Mouse (Mus musculus) midbrain, embryonic 15.5 days (tissue): ENCODE measurements around the gene Prop1. TPM values are rescaled to one million over a fixed set of nuclear protein-coding genes. Genes with fewer than 3 reads are reported as not detected.
A peak's percentile ranks its signal among the peaks of the same experiment; 100 is the strongest.

Source experiments
- ATAC-seq: fragments of 200-750 bp; cut with Nextera tagmentation; replicated peaks from 2 replicates; pipeline ENCODE4 v1.8.0; 2017; ENCODE audit warnings: moderate TSS enrichment
- H3K27ac ChIP-seq: fragments of 300-500 bp; sonication (generic); 2 replicates; pipeline ENCODE4 v1.5.1; 2015; ENCODE audit warnings: mild to moderate bottlenecking, inconsistent platforms
- H3K27me3 ChIP-seq: fragments of 300-500 bp; sonication (generic); replicated peaks from 2 replicates; pipeline ENCODE4 v1.6.1; 2015; ENCODE audit warnings: inconsistent platforms
- H3K36me3 ChIP-seq: fragments of 300-500 bp; sonication (generic); replicated peaks from 2 replicates; pipeline ENCODE4 v1.6.1; 2015; ENCODE audit warnings: inconsistent platforms
- H3K4me1 ChIP-seq: fragments of 300-500 bp; sonication (generic); 2 replicates; pipeline ENCODE4 v1.6.1; 2015; ENCODE audit warnings: inconsistent platforms
- H3K4me2 ChIP-seq: fragments of 300-500 bp; sonication (generic); 2 replicates; pipeline ENCODE4 v1.6.1; 2015; ENCODE audit warnings: inconsistent platforms, mild to moderate bottlenecking, moderate library complexity
- H3K4me3 ChIP-seq: fragments of 300-500 bp; sonication (generic); 2 replicates; pipeline ENCODE4 v1.5.1; 2015; ENCODE audit warnings: mild to moderate bottlenecking, inconsistent platforms
- H3K9ac ChIP-seq: fragments of 300-500 bp; sonication (generic); 2 replicates; pipeline ENCODE4 v1.6.1; 2015; ENCODE audit warnings: mild to moderate bottlenecking, inconsistent platforms
- H3K9me3 ChIP-seq: fragments of 300-500 bp; sonication (generic); 2 replicates; pipeline ENCODE4 v1.6.1; 2016; ENCODE audit warnings: inconsistent platforms
- WGBS: fragments of 180-500 bp; shearing (Covaris S2); methylation state at CpG from one replicate; pipeline ENCODE4 v1.1.7; 2015; ENCODE audit warnings: mixed read lengths; 5-methylcytosine and 5-hydroxymethylcytosine counted together
- polyA plus RNA-seq: library from polyadenylated mRNA; unstranded; fragments of >200 nt; fragmentation: Nextera tagmentation; extraction: Ambion mirVana; gene quantifications from 2 replicates; pipeline ENCODE4 v1.2.1, GENCODE M21; 2015

Prop1 gene
- not detected in 2 replicates for polyA plus RNA-seq

GRCm38 (mm10) chr11:50953665-50954064, at the start of gene Prop1:
Prop1 (minus strand) TSS chr11:50953765.
- Histone ChIP-seq H3K4me3 (no peak within 1 kb of the TSS), H3K4me1 (no peaks in the 10 kb centered on the region), H3K27me3 (no peaks in the 10 kb centered on the region), H3K9me3 (no peaks in the 10 kb centered on the region), H3K9ac (no peak within 1 kb of the TSS), H3K27ac (no peak within 1 kb of the TSS), H3K36me3 (no peaks in the 10 kb centered on the region), H3K4me2 (no peak within 1 kb of the TSS)
- no peak for ATAC-seq
- WGBS = 71% methylated on average over 6 of the region's 6 CpGs

- Histone ChIP-seq H3K9me3 (no peaks in the 10 kb centered on the region), H3K4me2 (no peak within 1 kb of the TSS), H3K27ac (no peak within 1 kb of the TSS), H3K4me1 (no peaks in the 10 kb centered on the region), H3K36me3 (no peaks in the 10 kb centered on the region), H3K27me3 (no peaks in the 10 kb centered on the region), H3K9ac (no peak within 1 kb of the TSS), H3K4me3 (no peak within 1 kb of the TSS)
- ATAC-seq = no peak
- WGBS = 83% methylated on average over 5 of the region's 5 CpGs
These were observed 49.7 kb upstream of the Prop1 start, which contains the start of gene Olfr51 for GRCm38 (mm10) chr11:51003296-51003695. Olfr51 (plus strand) TSS chr11:51003596.

DNA sequence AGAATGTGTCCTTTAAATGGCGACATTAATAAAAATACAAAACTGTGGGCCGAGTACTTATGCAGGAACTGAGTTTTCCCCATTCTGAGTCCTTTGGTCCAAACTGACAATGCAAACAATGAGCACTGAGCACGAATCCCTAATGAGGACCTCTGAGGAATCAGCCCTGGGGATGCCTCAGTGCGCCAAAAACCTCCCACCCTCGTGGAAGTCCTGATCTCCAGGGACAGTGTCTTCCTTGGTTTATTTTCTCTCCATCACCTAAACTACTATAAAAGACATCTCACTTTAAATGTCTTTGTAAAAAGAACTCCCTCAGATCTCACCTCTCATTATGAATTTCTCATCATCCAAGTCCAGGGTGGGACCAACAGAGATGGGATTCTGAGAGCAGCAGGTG, 28.1 kb upstream of the Prop1 start, which contains the start of gene Olfr1377:
Olfr1377 (plus strand) TSS at position 301 of the 400 bp plus-strand sequence.
- no peak within 1 kb of the TSS for H3K4me3 ChIP-seq
- no peaks in the 10 kb centered on the region for H3K4me1 ChIP-seq
- H3K9ac ChIP-seq = no peak within 1 kb of the TSS
- H3K36me3 ChIP-seq = no peaks in the 10 kb centered on the region
- no peak within 1 kb of the TSS for H3K27ac ChIP-seq
- WGBS = 56% methylated on average over 5 of the region's 5 CpGs
- no peaks in the 10 kb centered on the region for H3K9me3 ChIP-seq
- H3K27me3 ChIP-seq = no peaks in the 10 kb centered on the region
- no peak for ATAC-seq
- no peak within 1 kb of the TSS for H3K4me2 ChIP-seq

DNA sequence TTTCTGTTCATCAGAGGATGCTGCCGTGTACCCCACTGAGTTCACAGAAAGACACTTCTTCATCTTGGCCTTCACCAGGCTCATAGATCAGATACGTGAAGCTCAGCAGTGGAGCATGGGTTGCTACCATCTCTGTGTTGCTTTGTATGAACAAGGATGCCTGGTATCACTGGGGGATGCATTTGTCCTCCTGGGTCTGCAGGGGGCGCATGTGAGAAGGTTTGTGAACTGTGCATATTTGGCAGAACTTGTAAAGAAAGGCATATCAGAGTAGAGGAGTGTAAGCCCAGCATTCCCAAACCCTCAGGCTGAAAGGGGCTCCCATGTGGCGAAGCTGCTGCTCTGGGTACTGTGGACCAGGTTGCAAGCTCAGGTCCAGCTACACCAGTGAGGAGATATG, 23.7 kb upstream of the Prop1 start:
- no peak for ATAC-seq
- H3K4me2 ChIP-seq = no peak overlapping the region
- no peak overlapping the region for H3K27ac ChIP-seq
- no peak overlapping the region for H3K4me3 ChIP-seq
- 74% methylated on average over 4 of the region's 4 CpGs for WGBS
- H3K9me3 ChIP-seq = no peaks in the 10 kb centered on the region
- H3K9ac ChIP-seq = no peak overlapping the region
- no peaks in the 10 kb centered on the region for H3K4me1 ChIP-seq
- no peaks in the 10 kb centered on the region for H3K27me3 ChIP-seq
- no peaks in the 10 kb centered on the region for H3K36me3 ChIP-seq

DNA sequence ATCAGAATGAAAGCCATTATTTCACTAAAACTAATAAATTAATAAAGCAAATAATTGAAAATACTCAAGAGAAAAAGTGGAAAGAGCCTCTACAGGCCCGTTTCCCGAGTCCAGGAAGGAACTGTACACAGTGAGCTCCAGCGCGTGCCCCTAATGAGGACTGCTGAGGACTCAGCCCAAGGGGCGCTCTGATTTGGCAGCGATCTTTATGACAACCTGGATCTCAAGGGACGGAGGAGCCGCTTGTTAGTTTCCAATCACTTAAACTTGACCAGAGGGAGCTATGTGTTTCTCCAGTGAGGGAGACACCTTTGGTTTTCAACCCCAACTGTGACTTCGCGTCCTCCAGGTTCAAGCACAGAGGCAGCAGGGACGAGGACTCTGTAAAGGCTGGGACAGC, 12.7 kb upstream of the Prop1 start, which contains the start of gene Olfr1378:
Olfr1378 (plus strand) TSS at position 301 of the 400 bp plus-strand sequence.
- Histone ChIP-seq H3K9ac (no peak within 1 kb of the TSS), H3K4me2 (no peak within 1 kb of the TSS), H3K4me3 (no peak within 1 kb of the TSS), H3K27ac (no peak within 1 kb of the TSS), H3K27me3 (no peaks in the 10 kb centered on the region), H3K9me3 (no peaks in the 10 kb centered on the region), H3K36me3 (no peaks in the 10 kb centered on the region), H3K4me1 (no peaks in the 10 kb centered on the region)
- WGBS = 81% methylated on average over 11 of the region's 11 CpGs
- no peak for ATAC-seq

- H3K4me1 ChIP-seq = no peaks in the 10 kb centered on the region
- no peak overlapping the region for H3K27ac ChIP-seq
- H3K9me3 ChIP-seq = no peaks in the 10 kb centered on the region
- ATAC-seq = no peak
- no peak overlapping the region for H3K9ac ChIP-seq
- WGBS = 80% methylated on average over 2 of the region's 2 CpGs
- H3K4me2 ChIP-seq = no peak overlapping the region
- H3K36me3 ChIP-seq = no peaks in the 10 kb centered on the region
- H3K27me3 ChIP-seq = no peaks in the 10 kb centered on the region
- no peak overlapping the region for H3K4me3 ChIP-seq
These were observed 11.3 kb upstream of the Prop1 start for GRCm38 (mm10) chr11:50964886-50965285.

DNA sequence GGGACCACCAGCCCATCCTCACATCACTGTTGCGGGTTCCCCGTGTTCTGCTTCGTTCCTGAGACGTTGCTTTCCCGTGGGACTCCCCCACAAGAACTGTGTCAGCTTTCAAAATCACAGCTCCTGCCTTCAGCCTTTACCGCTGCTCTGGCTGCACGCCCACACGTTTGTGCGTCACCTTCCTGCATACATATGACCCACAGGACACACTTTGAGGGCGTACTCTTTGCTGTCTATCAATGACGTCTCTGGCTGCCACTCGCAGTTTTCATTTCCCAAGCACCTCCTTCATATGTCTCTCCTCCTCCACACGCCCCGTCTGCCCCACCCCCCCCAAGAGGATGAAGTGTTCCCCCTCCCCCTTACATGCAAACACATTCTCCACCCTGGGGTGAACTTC, 1.3 kb downstream of the Prop1 start:
- 68% methylated on average over 14 of the region's 14 CpGs for WGBS
- Histone ChIP-seq H3K9ac (no peak overlapping the region), H3K36me3 (no peaks in the 10 kb centered on the region), H3K4me1 (no peaks in the 10 kb centered on the region), H3K27me3 (no peaks in the 10 kb centered on the region), H3K9me3 (no peaks in the 10 kb centered on the region), H3K4me3 (no peak overlapping the region), H3K4me2 (no peak overlapping the region), H3K27ac (no peak overlapping the region)
- ATAC-seq = no peak

DNA sequence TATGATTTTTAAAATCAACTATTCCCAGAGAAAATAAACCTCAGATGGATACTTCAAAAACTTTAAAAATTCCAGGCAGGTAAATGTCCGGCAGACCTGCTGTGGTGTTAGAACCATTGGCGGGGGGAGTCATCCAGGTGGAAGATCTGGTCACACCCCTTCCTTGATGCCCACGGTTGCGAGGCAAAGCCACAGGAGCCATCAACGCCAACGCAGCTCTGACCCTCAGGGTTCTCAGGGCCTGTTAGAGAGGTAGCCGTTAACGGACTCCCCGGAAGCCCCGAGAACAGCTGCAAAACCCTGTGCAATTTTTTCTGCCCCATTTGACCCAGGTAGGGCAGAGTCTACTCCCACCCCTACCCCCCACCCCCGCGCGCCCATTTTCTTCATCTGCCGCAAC, 10.1 kb downstream of the Prop1 start, which contains the start of gene 4933414I15Rik:
4933414I15Rik (minus strand) TSS at position 260 of the 400 bp plus-strand sequence.
- Histone ChIP-seq H3K9ac (no peak within 1 kb of the TSS), H3K4me1 (no peaks in the 10 kb centered on the region), H3K4me2 (no peak within 1 kb of the TSS), H3K9me3 (no peaks in the 10 kb centered on the region), H3K4me3 (no peak within 1 kb of the TSS), H3K27ac (no peak within 1 kb of the TSS), H3K27me3 (no peaks in the 10 kb centered on the region), H3K36me3 (no peaks in the 10 kb centered on the region)
- no peak for ATAC-seq
- 85% methylated on average over 14 of the region's 14 CpGs for WGBS

DNA sequence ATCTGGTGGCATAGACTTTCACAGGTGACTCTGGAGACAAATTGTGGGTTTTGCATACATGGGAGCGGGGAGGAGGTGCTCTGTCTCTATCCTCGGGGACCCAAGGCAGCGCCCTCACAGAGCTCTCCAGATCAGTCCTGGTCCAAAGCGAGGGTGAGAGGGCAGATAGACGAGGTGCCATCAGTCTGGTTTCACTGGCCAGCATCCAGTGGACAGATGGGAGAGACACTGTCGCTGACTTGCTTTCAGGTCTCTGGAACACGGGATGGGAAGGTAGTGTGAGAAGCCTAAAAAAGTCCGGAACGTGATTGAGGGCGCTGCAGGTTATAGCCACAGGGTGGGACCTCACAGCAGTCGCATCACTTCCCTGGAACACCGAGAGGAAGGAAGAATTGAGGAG, 11.2 kb downstream of the Prop1 start:
- no peak for ATAC-seq
- H3K4me1 ChIP-seq = no peaks in the 10 kb centered on the region
- no peak overlapping the region for H3K4me2 ChIP-seq
- no peak overlapping the region for H3K27ac ChIP-seq
- H3K36me3 ChIP-seq = no peaks in the 10 kb centered on the region
- H3K27me3 ChIP-seq = no peaks in the 10 kb centered on the region
- H3K9me3 ChIP-seq = no peaks in the 10 kb centered on the region
- no peak overlapping the region for H3K9ac ChIP-seq
- no peak overlapping the region for H3K4me3 ChIP-seq
- WGBS = 70% methylated on average over 12 of the region's 12 CpGs

DNA sequence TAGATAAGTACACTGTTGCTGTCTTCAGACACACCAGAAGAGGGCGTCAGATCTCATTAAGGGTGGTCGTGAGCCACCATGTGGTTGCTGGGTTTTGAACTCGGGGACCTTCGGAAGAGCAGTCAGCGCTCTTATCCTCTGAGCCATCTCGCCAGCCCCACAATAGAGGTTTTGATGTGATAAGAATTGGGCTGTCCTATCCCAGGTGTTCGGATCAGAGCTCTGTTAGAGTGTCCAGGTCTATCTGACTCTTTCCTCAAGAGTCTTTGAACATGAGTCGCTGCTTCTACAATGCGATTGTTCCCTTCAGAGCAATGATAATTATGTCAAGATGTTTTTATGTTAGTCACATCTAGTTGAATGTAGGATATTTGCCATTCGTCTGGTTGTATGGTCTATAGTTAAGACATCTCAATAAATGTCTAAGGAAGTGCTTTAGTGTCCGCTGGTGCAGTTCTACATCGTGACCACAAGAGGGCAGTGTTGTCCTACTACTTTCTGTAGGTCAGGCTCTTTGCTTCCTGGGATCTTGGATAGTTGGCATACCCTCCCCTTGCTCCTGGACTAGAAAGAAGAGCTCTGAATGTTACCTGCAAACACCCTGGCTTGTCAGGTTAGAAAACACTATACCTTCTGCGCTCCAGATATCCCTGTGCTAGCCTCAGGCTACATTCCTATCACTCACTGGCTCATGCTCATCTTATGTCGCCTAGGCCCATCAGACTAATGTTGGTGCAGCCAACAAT, 13.8 kb downstream of the Prop1 start:
- no peak overlapping the region for H3K4me3 ChIP-seq
- 40% methylated on average over 14 of the region's 14 CpGs for WGBS
- H3K4me1 ChIP-seq = no peaks in the 10 kb centered on the region
- H3K9ac ChIP-seq = no peak overlapping the region
- H3K4me2 ChIP-seq = no peak overlapping the region
- no peaks in the 10 kb centered on the region for H3K27me3 ChIP-seq
- H3K9me3 ChIP-seq = no peaks in the 10 kb centered on the region
- peak; percentile 60 for ATAC-seq
- no peaks in the 10 kb centered on the region for H3K36me3 ChIP-seq
- no peak overlapping the region for H3K27ac ChIP-seq

GRCm38 (mm10) chr11:50938435-50938834, 15.1 kb downstream of the Prop1 start:
- H3K27me3 ChIP-seq = no peaks in the 10 kb centered on the region
- H3K4me1 ChIP-seq = no peaks in the 10 kb centered on the region
- ATAC-seq = no peak
- no peak overlapping the region for H3K4me3 ChIP-seq
- no peaks in the 10 kb centered on the region for H3K36me3 ChIP-seq
- no peak overlapping the region for H3K9ac ChIP-seq
- 84% methylated on average over 8 of the region's 8 CpGs for WGBS
- H3K4me2 ChIP-seq = no peak overlapping the region
- H3K9me3 ChIP-seq = no peaks in the 10 kb centered on the region
- no peak overlapping the region for H3K27ac ChIP-seq

DNA sequence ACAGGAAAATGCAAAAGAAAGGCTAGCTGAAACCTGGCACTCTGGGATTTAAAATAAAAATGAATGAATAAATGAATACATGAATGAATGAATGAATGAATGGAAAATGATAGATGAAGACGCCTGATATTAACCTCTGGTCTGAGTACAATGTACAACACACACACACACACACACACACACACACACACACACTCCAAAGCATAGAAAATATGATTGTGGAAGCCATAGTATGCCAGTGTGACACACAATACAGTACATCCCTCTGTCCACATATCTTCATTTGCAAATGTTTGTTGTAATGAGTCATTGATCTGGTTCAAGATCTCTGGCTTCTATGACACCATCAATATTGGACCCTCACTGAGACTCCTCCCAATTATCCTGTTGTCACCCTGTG, 21.5 kb downstream of the Prop1 start:
- H3K4me3 ChIP-seq = peak overlapping the region; percentile 65
- no peaks in the 10 kb centered on the region for H3K27me3 ChIP-seq
- peak overlapping the region; percentile 87 for H3K27ac ChIP-seq
- H3K9ac ChIP-seq = peak overlapping the region; percentile 23; the same call in 1 of the 2 replicates
- ATAC-seq = peak; percentile 62
- 55% methylated on average over 1 of the region's 1 CpGs for WGBS
- H3K36me3 ChIP-seq = no peaks in the 10 kb centered on the region
- peaks cover 10% of the 10 kb centered on the region for H3K4me1 ChIP-seq
- H3K9me3 ChIP-seq = no peaks in the 10 kb centered on the region
- H3K4me2 ChIP-seq = peak overlapping the region; percentile 77

DNA sequence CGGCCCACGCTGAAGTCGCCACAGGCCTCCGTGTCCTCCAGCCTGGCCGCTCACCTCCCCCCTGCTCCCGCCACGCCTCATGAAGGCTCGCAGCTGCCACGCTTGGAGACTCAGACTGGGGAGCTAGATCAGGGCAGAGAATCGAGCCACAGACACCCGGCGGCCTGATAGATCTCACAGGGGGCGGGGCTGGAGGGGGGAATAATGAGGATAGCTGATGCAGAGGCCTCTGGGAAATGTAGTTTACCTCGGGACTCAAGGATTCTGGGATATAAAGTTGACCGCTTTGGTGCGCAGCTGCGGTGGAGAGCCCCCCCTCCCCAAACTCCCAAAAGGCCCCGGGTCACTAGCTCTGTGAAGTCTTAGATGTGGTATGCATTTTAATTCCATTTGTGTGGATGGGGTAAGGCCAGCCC, 22.1 kb downstream of the Prop1 start, which contains the start of gene Zfp354b:
Zfp354b (minus strand) TSS at position 183 of the 416 bp plus-strand sequence.
- H3K27me3 ChIP-seq = no peaks in the 10 kb centered on the region
- under 1% methylated on average over 18 of the region's 18 CpGs for WGBS
- peaks cover 10% of the 10 kb centered on the region for H3K4me1 ChIP-seq
- H3K9me3 ChIP-seq = no peaks in the 10 kb centered on the region
- peak within 1 kb of the TSS; percentile 77 for H3K4me2 ChIP-seq
- H3K36me3 ChIP-seq = no peaks in the 10 kb centered on the region
- H3K9ac ChIP-seq = peak within 1 kb of the TSS; percentile 75
- H3K27ac ChIP-seq = peak within 1 kb of the TSS; percentile 87
- peak; percentile 97 for ATAC-seq
- peak within 1 kb of the TSS; percentile 65 for H3K4me3 ChIP-seq
